Mouse (Mus musculus) adrenal gland, postnatal 25 days (tissue): ENCODE measurements at regions not wholly inside any gene's neighbourhood (a gene's known extent, or its start where the extent isn't known, plus 50 kb on each side); places are given as distances from the start of the nearest gene placed in this dataset.
A peak's percentile ranks its signal among the peaks of the same experiment; 100 is the strongest.

Experiments
- DNase-seq: peaks from one replicate; pipeline ENCODE4 v3.0.0; 2021; ENCODE audit warnings: mixed read lengths

DNA sequence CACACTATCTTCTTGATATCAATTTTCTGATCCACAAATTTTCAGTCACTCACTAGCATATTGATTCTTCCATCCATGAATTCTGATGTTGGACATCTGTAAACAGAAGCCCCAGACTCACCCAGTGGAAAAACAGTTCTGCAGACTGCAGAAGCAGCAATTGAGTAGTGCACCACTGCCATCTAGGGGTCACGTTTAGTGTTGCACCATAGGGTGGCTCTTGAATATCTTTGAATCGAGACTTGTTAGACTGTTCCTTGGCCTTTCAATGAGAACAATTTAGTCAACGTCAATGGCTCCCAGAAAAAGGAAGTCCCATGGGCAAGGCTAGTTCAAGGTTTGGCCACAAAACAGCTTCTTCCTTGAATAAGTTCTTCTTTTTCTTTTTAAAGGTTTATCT lies 828.1 kb downstream of the Gm10330 start:
- DNase-seq = peak; percentile 22

- DNase-seq = peak; percentile 52
Observed at GRCm38 (mm10) chr12:22906156-22906555, 873.9 kb downstream of the Gm10330 start.
